Mouse (Mus musculus): ENCODE measurements around the gene Grrp1.
"Not testable (repeated sequence)": the region's sequence is repeated elsewhere in the genome, so short reads cannot be mapped to it uniquely, and the experiment has no call there.

The Grrp1 gene

GRCm38 (mm10) chr4:134253722-134254324 is at the start of gene Grrp1:
Gene Grrp1, minus strand, starts transcription at chr4:134254106.
- in situ Hi-C loops (cut with MboI), result no loop called here

- in situ Hi-C loops (cut with MboI), result no loop called here
Measured at GRCm38 (mm10) chr4:134302084-134302483, 48.2 kb upstream of the Grrp1 start.

GRCm38 (mm10) chr4:134300316-134300715 is 46.4 kb upstream of the Grrp1 start:
- in situ Hi-C loops (cut with MboI), result no loop called here

GRCm38 (mm10) chr4:134299498-134299810 is 45.5 kb upstream of the Grrp1 start:
- in situ Hi-C loops (cut with MboI), result no loop called here

- in situ Hi-C loops (cut with MboI), result no loop called here
Measured at GRCm38 (mm10) chr4:134298626-134299497, 45.0 kb upstream of the Grrp1 start.

GRCm38 (mm10) chr4:134297369-134297768 is 43.5 kb upstream of the Grrp1 start:
- in situ Hi-C loops (cut with MboI), result no loop called here

- in situ Hi-C loops (cut with MboI), result no loop called here
Measured at GRCm38 (mm10) chr4:134296523-134296922, 42.6 kb upstream of the Grrp1 start.

GRCm38 (mm10) chr4:134296096-134296495 is 42.2 kb upstream of the Grrp1 start:
- in situ Hi-C loops (cut with MboI), result not testable (repeated sequence)

GRCm38 (mm10) chr4:134293692-134294163 is 39.8 kb upstream of the Grrp1 start:
- in situ Hi-C loops (cut with MboI), result no loop called here

- in situ Hi-C loops (cut with MboI), result no loop called here
Measured at GRCm38 (mm10) chr4:134293061-134293691, 39.3 kb upstream of the Grrp1 start.

- in situ Hi-C loops (cut with MboI), result no loop called here
Measured at GRCm38 (mm10) chr4:134292067-134292466, 38.2 kb upstream of the Grrp1 start.

GRCm38 (mm10) chr4:134288397-134289256 is 34.7 kb upstream of the Grrp1 start:
- in situ Hi-C loops (cut with MboI), result loop anchor here (5.0 kb wide), 1 partner anchor 101 kb away; the partner anchor contains the start of gene Cep85

- in situ Hi-C loops (cut with MboI), result loop anchor here (5.0 kb wide), 1 partner anchor 100 kb away; the partner anchor contains the start of gene Cep85
Measured at GRCm38 (mm10) chr4:134287575-134288025, 33.7 kb upstream of the Grrp1 start, which contains the start of gene Pdik1l. Gene Pdik1l, minus strand, starts transcription at chr4:134287895.

- in situ Hi-C loops (cut with MboI), result loop anchor here (5.0 kb wide), 1 partner anchor 100 kb away; the partner anchor contains the start of gene Cep85
Measured at GRCm38 (mm10) chr4:134287168-134287564, 33.3 kb upstream of the Grrp1 start.

GRCm38 (mm10) chr4:134286226-134287167 is 32.6 kb upstream of the Grrp1 start:
- in situ Hi-C loops (cut with MboI), result loop anchor here (5.0 kb wide), 1 partner anchor 99 kb away; the partner anchor contains the start of gene Cep85

- in situ Hi-C loops (cut with MboI), result loop anchor here (5.0 kb wide), 1 partner anchor 98 kb away; the partner anchor contains the start of gene Cep85
Measured at GRCm38 (mm10) chr4:134284942-134285341, 31.0 kb upstream of the Grrp1 start.

GRCm38 (mm10) chr4:134273417-134274345 is 19.8 kb upstream of the Grrp1 start:
- in situ Hi-C loops (cut with MboI), result no loop called here

- in situ Hi-C loops (cut with MboI), result no loop called here
Measured at GRCm38 (mm10) chr4:134272731-134273416, 19.0 kb upstream of the Grrp1 start.
